Mouse (Mus musculus) C2C12 (cell line): ENCODE results near the gene Sntb2. TPM values are rescaled to one million over a fixed set of nuclear protein-coding genes. Genes with fewer than 3 reads are reported as not detected.
A peak's percentile ranks its signal among the peaks of the same experiment; 100 is the strongest.
"Not testable (repeated sequence)": the region's sequence is repeated elsewhere in the genome, so short reads cannot be mapped to it uniquely, and the experiment has no call there.

ENCODE experiments used
- H3K27me3 ChIP-seq: one replicate; pipeline ENCODE4 v1.6.1; 2011; ENCODE audit not compliant: control insufficient read depth, insufficient read depth, insufficient read length
- H3K36me3 ChIP-seq: one replicate; pipeline ENCODE4 v1.6.1; 2011; ENCODE audit not compliant: control insufficient read depth, insufficient read depth
- H3K4me3 ChIP-seq: one replicate; pipeline ENCODE4 v1.5.1; 2011; ENCODE audit warnings: mild to moderate bottlenecking, control low read depth; ENCODE audit not compliant: poor library complexity, insufficient read depth, severe bottlenecking
- H3K79me2 ChIP-seq: one replicate; pipeline ENCODE4 v1.6.1; 2011; ENCODE audit not compliant: control insufficient read depth, insufficient read depth
- H3K79me3 ChIP-seq: one replicate; pipeline ENCODE4 v1.6.1; 2011; ENCODE audit warnings: low read depth, control low read depth
- H3ac ChIP-seq: one replicate; pipeline ENCODE3; 2011; ENCODE audit warnings: low read depth; ENCODE audit not compliant: control insufficient read depth, insufficient read length
- CEBPB ChIP-seq: IDR thresholded peaks from one replicate; pipeline ENCODE4 v1.6.1; 2011; ENCODE audit warnings: low read depth, mild to moderate bottlenecking, control low read depth, moderate library complexity
- CTCF ChIP-seq: IDR thresholded peaks from one replicate; pipeline ENCODE4 v1.5.1; 2011; ENCODE audit not compliant: control insufficient read depth, insufficient read depth, insufficient read length
- FOSL1 ChIP-seq: IDR thresholded peaks from one replicate; pipeline ENCODE4 v1.8.0; 2011; ENCODE audit warnings: mild to moderate bottlenecking, low read length; ENCODE audit not compliant: poor library complexity, insufficient read depth, severe bottlenecking
- MAX ChIP-seq: IDR thresholded peaks from one replicate; pipeline ENCODE4 v1.6.1; 2011; ENCODE audit warnings: mild to moderate bottlenecking, control low read depth
- MYOD1 ChIP-seq: IDR thresholded peaks from one replicate; pipeline ENCODE4 v1.6.1; 2011; ENCODE audit warnings: low read depth; ENCODE audit not compliant: control insufficient read depth, insufficient read length
- MYOG ChIP-seq: IDR thresholded peaks from one replicate; pipeline ENCODE4 v1.6.1; 2011; ENCODE audit not compliant: control insufficient read depth, insufficient read length; ENCODE audit errors: extremely low read depth
- USF1 ChIP-seq: IDR thresholded peaks from one replicate; pipeline ENCODE4 v1.6.1; 2011; ENCODE audit warnings: low read depth, mild to moderate bottlenecking, control low read depth, moderate library complexity
- polyA plus RNA-seq: library from polyadenylated mRNA; unstranded; fragments of >200 nt; fragmentation: generic; extraction: Trizol; gene quantifications from one replicate; pipeline ENCODE4 v1.2.1, GENCODE M21; 2012; ENCODE audit warnings: missing spikeins

Gene Sntb2
- polyA plus RNA-seq, 1 experiment = 8.6 TPM

DNA sequence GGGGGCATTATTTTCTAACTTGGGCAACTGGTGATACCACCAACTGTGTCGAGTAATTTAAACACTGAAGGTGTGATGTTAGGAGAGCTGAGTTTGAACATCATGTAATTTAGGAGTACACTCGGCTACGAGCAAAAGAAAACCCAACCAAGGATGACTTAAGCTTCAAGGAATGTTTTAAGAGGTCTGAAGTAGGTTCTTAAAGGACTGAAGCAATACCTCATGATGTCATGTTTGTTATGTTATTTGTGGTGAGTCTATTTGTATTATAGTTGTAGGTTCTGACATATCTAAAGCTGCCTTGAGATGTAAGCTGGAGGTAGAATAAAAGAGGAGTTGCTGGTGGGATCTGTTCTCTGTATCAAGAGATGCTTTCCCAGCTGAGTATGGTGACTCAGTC, 34.4 kb downstream of the Sntb2 start:
- peaks cover 4% of the 10 kb centered on the region for H3K36me3 ChIP-seq
- H3K4me3 ChIP-seq = no peak overlapping the region
- no peaks in the 10 kb centered on the region for H3K27me3 ChIP-seq
- peaks cover 22% of the 10 kb centered on the region for H3K79me3 ChIP-seq
- H3ac ChIP-seq = no peak overlapping the region
- TF ChIP-seq MYOD1 = no peak
- no peak for TF ChIP-seq MAX
- TF ChIP-seq FOSL1 = no peak
- no peak for TF ChIP-seq USF1
- TF ChIP-seq CEBPB = peak; percentile 47
- no peak for TF ChIP-seq CTCF
- TF ChIP-seq MYOG = no peak
- H3K79me2 ChIP-seq = peaks cover 81% of the 10 kb centered on the region

DNA sequence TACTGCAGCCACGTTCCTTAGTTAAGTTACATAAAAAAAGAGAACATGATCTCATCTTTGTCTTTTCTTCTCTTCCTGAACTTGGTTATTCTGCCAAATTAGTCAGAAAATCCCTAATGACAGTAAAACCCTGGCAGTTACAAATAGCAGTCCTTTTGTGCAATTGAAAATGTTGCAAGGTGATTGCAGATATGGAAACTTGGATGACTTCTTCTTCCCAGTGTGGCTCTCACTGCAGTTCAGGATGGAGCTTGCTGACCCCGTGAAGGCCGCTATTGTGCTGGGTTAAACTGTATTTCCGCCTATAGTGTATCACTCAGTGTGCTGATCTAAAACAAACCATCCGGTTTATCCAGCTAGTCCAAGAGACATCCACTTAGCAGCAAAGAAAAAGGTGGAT, 36.4 kb downstream of the Sntb2 start:
- TF ChIP-seq FOSL1 = no peak
- Histone ChIP-seq H3K79me3 (peaks cover 28% of the 10 kb centered on the region), H3ac (no peak overlapping the region), H3K79me2 (peaks cover 84% of the 10 kb centered on the region), H3K4me3 (no peak overlapping the region), H3K36me3 (peaks cover 4% of the 10 kb centered on the region), H3K27me3 (no peaks in the 10 kb centered on the region)

DNA sequence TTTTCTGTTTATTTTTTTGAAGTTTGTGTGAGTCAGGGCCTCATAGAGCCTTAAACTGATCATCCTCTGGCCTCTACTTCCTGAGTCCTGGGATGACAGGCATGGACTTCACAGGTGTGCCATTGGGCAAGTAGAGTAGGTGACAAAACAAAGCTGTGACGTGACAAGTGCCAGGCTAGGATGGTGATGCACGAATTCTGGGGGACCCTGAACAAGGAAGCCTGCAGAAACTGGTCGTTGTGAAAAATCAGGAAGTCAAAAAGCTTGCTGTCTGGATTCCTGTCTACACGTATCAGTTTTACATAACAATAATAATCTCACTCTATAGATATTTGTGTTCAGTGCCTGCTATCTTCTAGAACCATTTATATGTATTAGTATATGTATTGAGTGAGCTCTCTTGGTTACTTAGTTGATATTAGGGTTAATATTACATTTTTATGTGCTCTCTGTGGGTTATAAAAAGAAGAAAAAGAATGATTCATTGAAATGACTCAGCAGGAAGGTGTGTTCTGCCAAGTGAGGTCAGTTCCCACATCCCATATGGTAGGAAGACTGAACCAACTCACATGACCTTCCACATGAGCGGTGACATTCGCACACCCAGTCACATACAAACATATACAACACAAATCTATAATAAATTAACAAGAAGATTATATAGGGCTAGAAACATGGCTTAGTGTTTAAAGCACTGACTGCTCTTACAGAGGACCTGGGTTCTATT, 37.2 kb downstream of the Sntb2 start:
- no peak overlapping the region for H3K4me3 ChIP-seq
- peaks cover 83% of the 10 kb centered on the region for H3K79me2 ChIP-seq
- H3ac ChIP-seq = no peak overlapping the region
- peaks cover 4% of the 10 kb centered on the region for H3K36me3 ChIP-seq
- H3K27me3 ChIP-seq = no peaks in the 10 kb centered on the region
- peak; percentile 21 for TF ChIP-seq MYOD1
- peak; percentile 80 for TF ChIP-seq MAX
- no peak for TF ChIP-seq MYOG
- no peak for TF ChIP-seq CTCF
- peak; percentile 77 for TF ChIP-seq USF1
- TF ChIP-seq CEBPB = no peak
- TF ChIP-seq FOSL1 = peak; percentile 57
- peaks cover 29% of the 10 kb centered on the region for H3K79me3 ChIP-seq

DNA sequence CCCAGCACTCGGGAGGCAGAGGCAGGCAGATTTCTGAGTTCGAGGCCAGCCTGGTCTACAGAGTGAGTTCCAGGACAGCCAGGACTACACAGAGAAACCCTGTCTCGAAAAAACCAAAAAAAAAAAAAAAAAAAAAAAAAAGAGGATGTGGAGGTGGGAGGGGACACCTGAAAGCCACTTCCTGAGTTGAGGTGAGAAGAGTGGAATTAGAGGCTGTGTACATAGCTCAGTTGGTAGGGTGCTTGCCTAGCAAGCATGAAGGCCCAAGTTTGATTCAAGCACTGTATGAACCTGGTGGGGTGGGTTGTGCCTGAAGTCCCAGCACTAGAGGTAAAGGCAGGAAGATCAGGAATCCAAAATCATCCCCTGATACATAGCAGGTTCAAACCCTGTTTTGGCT, 38.0 kb downstream of the Sntb2 start:
- Histone ChIP-seq H3K79me3 (peaks cover 27% of the 10 kb centered on the region), H3K79me2 (peaks cover 83% of the 10 kb centered on the region)
- H3ac ChIP-seq, H3K4me3 ChIP-seq, H3K27me3 ChIP-seq, H3K36me3 ChIP-seq: not testable (repeated sequence)

DNA sequence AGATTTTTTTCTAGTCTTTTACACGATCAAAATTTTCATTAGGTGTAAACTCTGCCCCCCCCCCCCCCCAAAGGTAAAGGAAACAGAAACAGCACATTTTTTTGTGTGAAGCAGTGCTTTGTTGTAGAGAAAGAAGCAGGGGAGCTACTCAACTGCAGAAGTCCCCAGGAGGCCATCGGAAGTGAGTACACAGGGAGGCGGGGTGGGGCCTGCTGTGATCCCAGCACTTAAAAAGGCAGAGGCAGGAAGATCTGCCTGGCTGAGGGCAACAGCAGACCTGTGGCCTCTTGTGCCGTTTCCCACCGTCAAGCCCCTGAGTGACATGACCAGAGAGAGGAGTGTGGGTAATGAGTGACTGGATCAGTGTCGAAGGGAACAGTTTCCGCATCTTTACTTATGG, 39.2 kb downstream of the Sntb2 start:
- no peaks in the 10 kb centered on the region for H3K27me3 ChIP-seq
- H3K4me3 ChIP-seq = no peak overlapping the region
- no peak overlapping the region for H3ac ChIP-seq
- peaks cover 90% of the 10 kb centered on the region for H3K79me2 ChIP-seq
- TF ChIP-seq CEBPB (no peak), MAX (no peak), MYOD1 (no peak), USF1 (no peak), MYOG (no peak), CTCF (no peak), FOSL1 (no peak)
- H3K36me3 ChIP-seq = no peaks in the 10 kb centered on the region
- peaks cover 25% of the 10 kb centered on the region for H3K79me3 ChIP-seq

DNA sequence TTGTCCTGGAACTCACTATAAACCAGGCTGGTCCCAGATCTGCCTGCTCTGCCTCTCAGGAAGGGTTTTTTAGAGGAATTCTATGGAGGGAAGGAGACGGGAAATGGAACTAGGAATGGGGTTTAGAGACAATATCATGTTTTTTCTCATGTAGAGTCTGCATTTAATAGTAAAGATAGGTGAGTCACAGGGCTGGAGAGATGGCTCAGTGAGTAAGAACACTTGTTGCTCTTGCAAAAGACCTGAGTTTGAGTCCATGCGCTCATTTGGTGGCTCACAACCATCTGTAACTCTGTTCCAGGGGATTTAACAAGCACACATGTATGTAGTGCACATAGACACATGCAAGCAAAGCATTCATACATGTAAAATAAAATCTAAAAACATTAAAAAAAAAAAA, 40.2 kb downstream of the Sntb2 start:
- H3K79me2 ChIP-seq = peaks cover 87% of the 10 kb centered on the region
- TF ChIP-seq USF1 (no peak), CTCF (no peak), MYOG (no peak), FOSL1 (no peak), CEBPB (no peak), MYOD1 (no peak), MAX (no peak)
- no peaks in the 10 kb centered on the region for H3K36me3 ChIP-seq
- H3K27me3 ChIP-seq = no peaks in the 10 kb centered on the region
- H3K4me3 ChIP-seq = no peak overlapping the region
- no peak overlapping the region for H3ac ChIP-seq
- H3K79me3 ChIP-seq = peaks cover 27% of the 10 kb centered on the region
